Mouse (Mus musculus): ENCODE data around the gene Shq1. TPM values are rescaled to one million over a fixed set of nuclear protein-coding genes. Genes with fewer than 3 reads are reported as not detected.

Shq1 gene
- polyA plus RNA-seq, 1 experiment from 2014 or later = 15.1 TPM

GRCm38 (mm10) chr6:100563552-100564341, 107.2 kb downstream of the Shq1 start:
- H3K36me3 ChIP-seq = no peaks in the 10 kb centered on the region
- 4% methylated on average over 38 of the region's 38 CpGs for WGBS
- H3K4me3 ChIP-seq (replicated peaks) = peak overlapping the region; percentile 45
- H3K4me1 ChIP-seq = peaks cover 22% of the 10 kb centered on the region
- H3K9ac ChIP-seq = peak overlapping the region; percentile 37
- peaks cover 28% of the 10 kb centered on the region for H3K27me3 ChIP-seq
- H3K4me2 ChIP-seq (replicated peaks) = peak overlapping the region; percentile 96
- ATAC-seq (ENCODE audit: insufficient number of reproducible peaks, low FRiP score, low TSS enrichment, low read depth) = peak; percentile 85
- peak overlapping the region; percentile 52; the same call in 1 of the 2 replicates for H3K27ac ChIP-seq (replicated peaks)
- H3K9me3 ChIP-seq (replicated peaks) = no peaks in the 10 kb centered on the region

- H3K36me3 ChIP-seq = no peaks in the 10 kb centered on the region
- H3K4me3 ChIP-seq (replicated peaks) = peak overlapping the region; percentile 45
- no peaks in the 10 kb centered on the region for H3K9me3 ChIP-seq (replicated peaks)
- peak overlapping the region; percentile 52; the same call in 1 of the 2 replicates for H3K27ac ChIP-seq (replicated peaks)
- WGBS = 2% methylated on average over 51 of the region's 51 CpGs
- peaks cover 28% of the 10 kb centered on the region for H3K27me3 ChIP-seq
- H3K9ac ChIP-seq = peak overlapping the region; percentile 37
- peaks cover 24% of the 10 kb centered on the region for H3K4me1 ChIP-seq
- H3K4me2 ChIP-seq (replicated peaks) = peak overlapping the region; percentile 96
- ATAC-seq (ENCODE audit: insufficient number of reproducible peaks, low FRiP score, low TSS enrichment, low read depth) = peak; percentile 15; the same call in 1 of the 2 replicates
These were observed 108.0 kb downstream of the Shq1 start for GRCm38 (mm10) chr6:100562719-100563551.

- WGBS = 39% methylated on average over 8 of the region's 8 CpGs
These were observed 112.9 kb downstream of the Shq1 start for GRCm38 (mm10) chr6:100558057-100558456.

GRCm38 (mm10) chr6:100542154-100542997, 128.6 kb downstream of the Shq1 start:
- Histone ChIP-seq H3K4me1 (peaks cover 7% of the 10 kb centered on the region; the same call in 1 of the 2 replicates), H3K27ac (replicated peaks) (no peak overlapping the region), H3K9me3 (replicated peaks) (no peaks in the 10 kb centered on the region), H3K4me2 (replicated peaks) (no peak overlapping the region), H3K4me3 (replicated peaks) (no peak overlapping the region), H3K36me3 (no peaks in the 10 kb centered on the region), H3K9ac (no peak overlapping the region), H3K27me3 (no peaks in the 10 kb centered on the region)
- no peak for ATAC-seq (ENCODE audit: insufficient number of reproducible peaks, low FRiP score, low TSS enrichment, low read depth)
- WGBS = 72% methylated on average over 15 of the region's 15 CpGs

More at GRCm38 (mm10) chr6:100558057-100558456, 112.9 kb downstream of the Shq1 start:
- Histone ChIP-seq H3K4me3 (replicated peaks) (no peak overlapping the region), H3K27ac (replicated peaks) (no peak overlapping the region), H3K4me1 (peaks cover 14% of the 10 kb centered on the region), H3K27me3 (peaks cover 19% of the 10 kb centered on the region), H3K4me2 (replicated peaks) (no peak overlapping the region), H3K9ac (no peak overlapping the region), H3K36me3 (no peaks in the 10 kb centered on the region), H3K9me3 (replicated peaks) (no peaks in the 10 kb centered on the region)
- no peak for ATAC-seq (ENCODE audit: insufficient number of reproducible peaks, low FRiP score, low TSS enrichment, low read depth)

- Histone ChIP-seq H3K4me1 (peaks cover 7% of the 10 kb centered on the region; the same call in 1 of the 2 replicates), H3K27me3 (no peaks in the 10 kb centered on the region), H3K4me3 (replicated peaks) (no peak overlapping the region), H3K4me2 (replicated peaks) (no peak overlapping the region), H3K36me3 (no peaks in the 10 kb centered on the region), H3K9me3 (replicated peaks) (no peaks in the 10 kb centered on the region), H3K9ac (no peak overlapping the region), H3K27ac (replicated peaks) (no peak overlapping the region)
- 38% methylated on average over 4 of the region's 4 CpGs for WGBS
- ATAC-seq (ENCODE audit: insufficient number of reproducible peaks, low FRiP score, low TSS enrichment, low read depth) = no peak
These were observed 131.3 kb downstream of the Shq1 start for GRCm38 (mm10) chr6:100539698-100540097.

- H3K9ac ChIP-seq = no peak overlapping the region
- no peak overlapping the region for H3K4me2 ChIP-seq (replicated peaks)
- no peaks in the 10 kb centered on the region for H3K9me3 ChIP-seq (replicated peaks)
- WGBS = 57% methylated on average over 7 of the region's 7 CpGs
- no peak for ATAC-seq (ENCODE audit: insufficient number of reproducible peaks, low FRiP score, low TSS enrichment, low read depth)
- no peak overlapping the region for H3K4me3 ChIP-seq (replicated peaks)
- H3K36me3 ChIP-seq = no peaks in the 10 kb centered on the region
- peaks cover 7% of the 10 kb centered on the region; the same call in 1 of the 2 replicates for H3K4me1 ChIP-seq
- H3K27ac ChIP-seq (replicated peaks) = no peak overlapping the region
- H3K27me3 ChIP-seq = no peaks in the 10 kb centered on the region
These were observed 132.4 kb downstream of the Shq1 start for GRCm38 (mm10) chr6:100538570-100538969.

- Histone ChIP-seq H3K4me1 (peaks cover 8% of the 10 kb centered on the region; the same call in 1 of the 2 replicates), H3K27me3 (no peaks in the 10 kb centered on the region), H3K27ac (replicated peaks) (no peak overlapping the region), H3K4me2 (replicated peaks) (no peak overlapping the region), H3K9ac (no peak overlapping the region), H3K9me3 (replicated peaks) (no peaks in the 10 kb centered on the region), H3K4me3 (replicated peaks) (no peak overlapping the region), H3K36me3 (no peaks in the 10 kb centered on the region)
- ATAC-seq (ENCODE audit: insufficient number of reproducible peaks, low FRiP score, low TSS enrichment, low read depth) = no peak
- WGBS = 84% methylated on average over 6 of the region's 6 CpGs
These were observed 133.0 kb downstream of the Shq1 start for GRCm38 (mm10) chr6:100537987-100538386.

- H3K4me1 ChIP-seq = peaks cover 14% of the 10 kb centered on the region; the same call in 1 of the 2 replicates
- no peak overlapping the region for H3K27ac ChIP-seq (replicated peaks)
- no peaks in the 10 kb centered on the region for H3K9me3 ChIP-seq (replicated peaks)
- no peaks in the 10 kb centered on the region for H3K27me3 ChIP-seq
- ATAC-seq (ENCODE audit: insufficient number of reproducible peaks, low FRiP score, low TSS enrichment, low read depth) = no peak
- H3K36me3 ChIP-seq = no peaks in the 10 kb centered on the region
- WGBS = 76% methylated on average over 5 of the region's 5 CpGs
- no peak overlapping the region for H3K4me3 ChIP-seq (replicated peaks)
- no peak overlapping the region for H3K9ac ChIP-seq
- H3K4me2 ChIP-seq (replicated peaks) = no peak overlapping the region
These were observed 133.9 kb downstream of the Shq1 start for GRCm38 (mm10) chr6:100537042-100537441.

- no peak overlapping the region for H3K27ac ChIP-seq (replicated peaks)
- no peaks in the 10 kb centered on the region for H3K9me3 ChIP-seq (replicated peaks)
- no peak overlapping the region for H3K9ac ChIP-seq
- no peak overlapping the region for H3K4me3 ChIP-seq (replicated peaks)
- no peak overlapping the region for H3K4me2 ChIP-seq (replicated peaks)
- WGBS = 49% methylated on average over 6 of the region's 7 CpGs
- no peak for ATAC-seq (ENCODE audit: insufficient number of reproducible peaks, low FRiP score, low TSS enrichment, low read depth)
- no peaks in the 10 kb centered on the region for H3K27me3 ChIP-seq
- no peaks in the 10 kb centered on the region for H3K36me3 ChIP-seq
- peaks cover 12% of the 10 kb centered on the region; the same call in 1 of the 2 replicates for H3K4me1 ChIP-seq
These were observed 137.6 kb downstream of the Shq1 start for GRCm38 (mm10) chr6:100533364-100533763.

- Histone ChIP-seq H3K27ac (replicated peaks) (no peak overlapping the region), H3K27me3 (no peaks in the 10 kb centered on the region), H3K9ac (no peak overlapping the region), H3K4me1 (peaks cover 12% of the 10 kb centered on the region; the same call in 1 of the 2 replicates), H3K36me3 (no peaks in the 10 kb centered on the region), H3K4me2 (replicated peaks) (no peak overlapping the region), H3K4me3 (replicated peaks) (no peak overlapping the region), H3K9me3 (replicated peaks) (no peaks in the 10 kb centered on the region)
- WGBS = 67% methylated on average over 8 of the region's 8 CpGs
- no peak for ATAC-seq (ENCODE audit: insufficient number of reproducible peaks, low FRiP score, low TSS enrichment, low read depth)
These were observed 138.6 kb downstream of the Shq1 start for GRCm38 (mm10) chr6:100532326-100532725.
